Mouse (Mus musculus) CH12.LX (cell line): Measurements from ENCODE around the gene Ak9. TPM values are rescaled to one million over a fixed set of nuclear protein-coding genes. Genes with fewer than 3 reads are reported as not detected.

ENCODE experiments used
- DNase-seq: peaks from one replicate; pipeline ENCODE4 v3.0.0-alpha.2; 2013; ENCODE audit errors: extremely low read depth
- H3K27ac ChIP-seq: 2 replicates; pipeline ENCODE4 v1.5.1; 2012; ENCODE audit warnings: low read depth, mild to moderate bottlenecking, control low read depth, moderate library complexity; ENCODE audit not compliant: insufficient read depth
- H3K27me3 ChIP-seq: replicated peaks from 2 replicates; pipeline ENCODE3; 2012; ENCODE audit warnings: inconsistent platforms
- H3K36me3 ChIP-seq, 2 experiments: replicated peaks in 1 of 2; 2 replicates each; pipeline versions ENCODE3 to v1.6.1; 2012; ENCODE audit warnings: inconsistent platforms in 1 of 2, low read length in 1 of 2, mild to moderate bottlenecking in 1 of 2, mixed read lengths in 1 of 2, moderate library complexity in 1 of 2; ENCODE audit not compliant: control insufficient read depth in 1 of 2, insufficient read depth in 1 of 2
- H3K4me1 ChIP-seq, 2 experiments: 2 replicates each; pipeline ENCODE4 v1.6.1; 2012; ENCODE audit warnings: inconsistent platforms in 1 of 2, moderate library complexity in 1 of 2; ENCODE audit not compliant: insufficient read depth in 2 of 2, control insufficient read depth in 1 of 2
- H3K4me2 ChIP-seq: 2 replicates; pipeline ENCODE4 v1.6.1; 2012; ENCODE audit warnings: low read depth, mild to moderate bottlenecking, control low read depth; ENCODE audit not compliant: poor library complexity, insufficient read depth, severe bottlenecking
- H3K4me3 ChIP-seq, 3 experiments: fragments of 150-350 bp in 1 of 3; sonication (generic) in 1 of 3; replicated peaks in 1 of 3; 2 replicates each; pipeline versions ENCODE3 to v1.5.1; 2011 to 2012; ENCODE audit warnings: low read depth in 2 of 3, low read length in 2 of 3, mild to moderate bottlenecking in 2 of 3, moderate library complexity in 2 of 3, control low read depth in 1 of 3, improper control_type of control experiment in 1 of 3, inconsistent platforms in 1 of 3, mixed read lengths in 1 of 3; ENCODE audit not compliant: poor library complexity in 1 of 3
- H3K79me2 ChIP-seq: replicated peaks from 2 replicates; pipeline ENCODE4 v1.6.1; 2012; ENCODE audit warnings: mild to moderate bottlenecking, moderate library complexity; ENCODE audit not compliant: control insufficient read depth, poor library complexity, insufficient read depth, severe bottlenecking; ENCODE audit errors: extremely low read depth
- H3K9ac ChIP-seq: 2 replicates; pipeline ENCODE4 v1.6.1; 2012; ENCODE audit warnings: low read depth, mild to moderate bottlenecking, control low read depth, moderate library complexity; ENCODE audit not compliant: insufficient read depth
- H3K9me3 ChIP-seq: replicated peaks from 2 replicates; pipeline ENCODE3; 2012; ENCODE audit warnings: low read length, inconsistent platforms, mixed read lengths
- BHLHE40 ChIP-seq: IDR thresholded peaks from 2 replicates; pipeline ENCODE4 v1.6.1; 2011; ENCODE audit warnings: mild to moderate bottlenecking, low read depth, low read length, improper control_type of control experiment
- CHD1 ChIP-seq: IDR thresholded peaks from 2 replicates; pipeline ENCODE4 v1.6.1; 2012; ENCODE audit warnings: low read depth, low read length, improper control_type of control experiment, inconsistent platforms
- CHD2 ChIP-seq: IDR thresholded peaks from 2 replicates; pipeline ENCODE4 v1.6.1; 2011; ENCODE audit warnings: low read length, improper control_type of control experiment
- CTCF ChIP-seq, 2 experiments: IDR thresholded peaks in 1 of 2; conservative IDR thresholded peaks in 1 of 2; 2 replicates each; pipeline ENCODE4 v1.5.1; 2011 to 2012; ENCODE audit warnings: low read depth in 2 of 2, low read length in 2 of 2, improper control_type of control experiment in 1 of 2, inconsistent platforms in 1 of 2, mild to moderate bottlenecking in 1 of 2, moderate library complexity in 1 of 2
- E2F4 ChIP-seq: IDR thresholded peaks from 2 replicates; pipeline ENCODE4 v1.6.1; 2011; ENCODE audit warnings: low read depth, low read length, improper control_type of control experiment; ENCODE audit not compliant: insufficient replicate concordance
- GABPA ChIP-seq: IDR thresholded peaks from 2 replicates; pipeline ENCODE4 v1.6.1; 2012; ENCODE audit warnings: low read depth, low read length, improper control_type of control experiment, inconsistent platforms; ENCODE audit not compliant: insufficient replicate concordance
- HCFC1 ChIP-seq: IDR thresholded peaks from 2 replicates; pipeline ENCODE4 v1.6.1; 2012; ENCODE audit warnings: low read depth, mild to moderate bottlenecking, inconsistent platforms, low read length, improper control_type of control experiment
- IRF4 ChIP-seq: IDR thresholded peaks from 2 replicates; pipeline ENCODE4 v1.6.1; 2014; ENCODE audit warnings: low read depth, mild to moderate bottlenecking, inconsistent platforms, low read length, improper control_type of control experiment
- JUND ChIP-seq: conservative IDR thresholded peaks from 2 replicates; pipeline ENCODE4 v1.6.1; 2011; ENCODE audit warnings: low read depth, low read length, improper control_type of control experiment
- KAT2A ChIP-seq: IDR thresholded peaks from 2 replicates; pipeline ENCODE4 v1.6.1; 2012; ENCODE audit warnings: low read length, improper control_type of control experiment, inconsistent platforms; ENCODE audit not compliant: insufficient replicate concordance
- MAFK ChIP-seq: IDR thresholded peaks from 2 replicates; pipeline ENCODE4 v1.6.1; 2011; ENCODE audit warnings: low read length, improper control_type of control experiment; ENCODE audit not compliant: insufficient replicate concordance
- MAX ChIP-seq: IDR thresholded peaks from 2 replicates; pipeline ENCODE4 v1.6.1; 2011; ENCODE audit warnings: low read length, improper control_type of control experiment
- MAZ ChIP-seq: IDR thresholded peaks from 2 replicates; pipeline ENCODE4 v1.6.1; 2012; ENCODE audit warnings: low read depth, mild to moderate bottlenecking, inconsistent platforms, low read length, improper control_type of control experiment, moderate library complexity
- MEF2A ChIP-seq: IDR thresholded peaks from 2 replicates; pipeline ENCODE4 v1.6.1; 2014; ENCODE audit warnings: low read depth, mild to moderate bottlenecking, inconsistent platforms, low read length, improper control_type of control experiment, borderline replicate concordance
- MXI1 ChIP-seq: IDR thresholded peaks from 2 replicates; pipeline ENCODE4 v1.6.1; 2011; ENCODE audit warnings: mild to moderate bottlenecking, low read depth, low read length, improper control_type of control experiment
- MYC ChIP-seq: IDR thresholded peaks from 2 replicates; pipeline ENCODE4 v1.6.1; 2011; ENCODE audit warnings: low read depth, mild to moderate bottlenecking, improper control_type of control experiment, low read length
- NELFE ChIP-seq: IDR thresholded peaks from 2 replicates; pipeline ENCODE4 v1.6.1; 2011; ENCODE audit warnings: low read depth, low read length, improper control_type of control experiment
- NRF1 ChIP-seq: IDR thresholded peaks from 2 replicates; pipeline ENCODE4 v1.6.1; 2014; ENCODE audit warnings: low read depth, mild to moderate bottlenecking, inconsistent platforms, low read length, improper control_type of control experiment, moderate library complexity
- POLR2A ChIP-seq: IDR thresholded peaks from 2 replicates; pipeline ENCODE4 v1.6.1; 2011; ENCODE audit warnings: low read depth, mild to moderate bottlenecking, improper control_type of control experiment, low read length
- POLR2AphosphoS2 ChIP-seq: IDR thresholded peaks from 2 replicates; pipeline ENCODE4 v1.6.1; 2011; ENCODE audit warnings: low read depth, low read length, improper control_type of control experiment
- TBP ChIP-seq: conservative IDR thresholded peaks from 2 replicates; pipeline ENCODE4 v1.6.1; 2011; ENCODE audit warnings: low read depth, low read length, improper control_type of control experiment
- TCF12 ChIP-seq: IDR thresholded peaks from 2 replicates; pipeline ENCODE4 v1.6.1; 2014; ENCODE audit warnings: low read depth, mild to moderate bottlenecking, inconsistent platforms, low read length, improper control_type of control experiment
- USF2 ChIP-seq: conservative IDR thresholded peaks from 2 replicates; pipeline ENCODE4 v1.6.1; 2011; ENCODE audit warnings: low read depth, low read length, improper control_type of control experiment
- ZC3H11A ChIP-seq: IDR thresholded peaks from 2 replicates; pipeline ENCODE4 v1.6.1; 2012; ENCODE audit warnings: low read depth, mild to moderate bottlenecking, inconsistent platforms, low read length, improper control_type of control experiment
- ZMIZ1 ChIP-seq: IDR thresholded peaks from 2 replicates; pipeline ENCODE4 v1.6.1; 2012; ENCODE audit warnings: low read depth, mild to moderate bottlenecking, inconsistent platforms, low read length, improper control_type of control experiment
- dilution Hi-C: fragments of 300-500 bp; cut with MboI; formaldehyde crosslinking; loops from 2 replicates; pipeline ENCODE4 v1.14.3; 2020; ENCODE audit warnings: low sequenced_read_pairs; ENCODE audit not compliant: extremely low pct_unique_long_range_greater_than_20kb, extremely low pct_ligation_motif_present
- in situ Hi-C: fragments of 300-500 bp; cut with MboI; formaldehyde crosslinking; loops from 3 replicates; pipeline ENCODE4 v1.14.3; 2019; ENCODE audit warnings: low sequenced_read_pairs, low pct_ligation_motif_present, low pct_unique_long_range_greater_than_20kb, mixed read lengths
- polyA plus RNA-seq: library from polyadenylated mRNA; unstranded; fragments of >175 nt; gene quantifications from 2 replicates; pipeline ENCODE4 v1.2.1, GENCODE M21; 2012; ENCODE audit warnings: low read depth; ENCODE audit not compliant: insufficient read length
- total RNA-seq, 2 experiments: library from RNA; depleted of rRNA; stranded (reverse); fragments of 300-350 nt in 1 of 2; fragments of >200 nt in 1 of 2; gene quantifications; 2 replicates each; pipeline ENCODE4 v1.2.3; 2012 to 2014

The Ak9 gene
- total and polyA plus RNA-seq, 3 experiments: 0.04 to 0.11 (median 0.07) TPM

DNA sequence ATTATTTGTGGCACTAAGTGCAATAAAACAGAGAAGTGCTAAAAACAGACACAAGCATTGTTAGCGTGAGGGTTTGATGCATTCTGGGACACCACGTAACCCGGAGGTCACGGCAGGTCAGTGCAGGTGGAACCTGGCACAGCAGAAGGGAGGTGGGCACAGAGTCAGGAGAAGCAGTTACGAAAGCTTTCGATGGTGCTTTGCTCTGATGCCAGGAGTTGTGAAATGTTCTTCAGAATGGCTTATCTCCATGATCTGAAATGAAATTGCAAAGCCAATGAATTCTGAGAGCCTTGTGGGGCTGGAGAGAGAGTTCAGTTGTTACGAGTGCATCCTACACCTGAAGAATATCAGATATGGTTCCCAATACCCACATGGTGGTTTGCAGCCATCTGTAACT, 37.6 kb downstream of the Ak9 start:
- H3K27ac ChIP-seq: no peak overlapping the region
- no peaks in the 10 kb centered on the region for H3K36me3 ChIP-seq
- H3K4me2 ChIP-seq: no peak overlapping the region
- no peaks in the 10 kb centered on the region for H3K9me3 ChIP-seq
- no peak for DNase-seq
- no peak overlapping the region for H3K4me3 ChIP-seq
- H3K4me1 ChIP-seq: peaks cover 0 to 2% of the 10 kb centered on the region in 2 experiments; a peak in 1 of 4 replicates
- no peaks in the 10 kb centered on the region for H3K27me3 ChIP-seq
- dilution Hi-C loops: no loop called here
- no peaks in the 10 kb centered on the region for H3K79me2 ChIP-seq
- in situ Hi-C loops: no loop called here
- H3K9ac ChIP-seq: no peak overlapping the region
- TF ChIP-seq HCFC1 (no peak), JUND (no peak), NRF1 (no peak), MAZ (no peak), NELFE (no peak)

DNA sequence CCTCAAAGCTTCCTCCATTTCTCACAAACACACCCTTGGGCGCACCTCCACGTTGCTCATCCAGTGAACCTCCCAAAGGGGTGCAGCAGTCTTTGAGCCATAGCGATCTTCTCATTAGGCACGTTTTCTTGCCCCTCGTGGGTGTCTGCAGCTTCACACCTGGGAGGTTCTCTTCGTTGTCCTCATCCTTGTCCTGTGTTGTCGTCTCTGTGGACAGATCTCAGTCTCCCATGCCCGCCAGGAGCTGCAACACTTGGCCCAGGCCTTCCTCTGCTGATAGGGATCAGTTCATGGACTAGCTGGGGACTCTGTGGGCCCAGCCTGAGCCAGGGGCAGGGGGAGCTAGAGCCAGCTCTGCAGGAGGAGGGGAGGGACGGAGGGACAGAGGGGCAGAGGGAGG, 61.3 kb downstream of the Ak9 start:
- Histone ChIP-seq H3K9ac (no peak overlapping the region), H3K9me3 (no peaks in the 10 kb centered on the region)
- in situ Hi-C loops: no loop called here

DNA sequence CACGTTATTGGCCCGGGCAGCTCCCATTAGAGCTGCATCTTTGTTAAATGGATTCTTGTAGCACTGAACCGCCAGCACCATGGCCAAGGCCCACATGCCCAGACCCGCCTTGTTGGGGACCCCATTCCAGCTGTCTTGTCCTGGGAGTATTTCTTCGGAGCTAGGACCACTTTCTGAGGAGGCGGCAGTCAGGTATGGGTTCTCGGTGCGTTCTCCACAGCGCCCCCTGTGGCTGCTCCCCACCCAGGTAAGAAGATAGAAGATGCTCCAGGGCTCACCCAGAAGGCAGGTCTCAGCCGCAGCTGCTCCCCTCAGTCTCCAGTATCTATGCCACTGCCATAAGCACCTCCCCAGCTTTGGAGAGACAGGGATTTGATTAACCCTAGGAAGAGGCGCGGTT, 76.7 kb downstream of the Ak9 start:
- dilution Hi-C loops (no loop called here), in situ Hi-C loops (no loop called here)
- DNase-seq: no peak
- H3K4me3 ChIP-seq: no peak overlapping the region
- no peaks in the 10 kb centered on the region for H3K79me2 ChIP-seq
- no peaks in the 10 kb centered on the region for H3K27me3 ChIP-seq
- H3K9me3 ChIP-seq: no peaks in the 10 kb centered on the region
- H3K4me2 ChIP-seq: no peak overlapping the region
- H3K9ac ChIP-seq: no peak overlapping the region
- no peak overlapping the region for H3K27ac ChIP-seq
- H3K4me1 ChIP-seq: peaks cover 0 to 6% of the 10 kb centered on the region in 2 experiments; a peak in 1 of 4 replicates
- no peaks in the 10 kb centered on the region for H3K36me3 ChIP-seq
- TF ChIP-seq CHD2 (no peak), KAT2A (no peak), NELFE (no peak), CTCF (conservative IDR thresholded peaks at IDR 0.05 in 1 of 2, IDR thresholded peaks at IDR 0.05 in 1 of 2; ENCODE audit: low read depth in 2 of 2, low read length in 2 of 2) (peak in 1 of 2 experiments; percentile 48; a peak in 2 of 4 replicates), POLR2A (no peak), MYC (no peak), TBP (no peak)

More for the DNA sequence above, 61.3 kb downstream of the Ak9 start:
- H3K36me3 ChIP-seq: no peaks in the 10 kb centered on the region
- no peaks in the 10 kb centered on the region for H3K79me2 ChIP-seq
- H3K4me2 ChIP-seq: no peak overlapping the region
- H3K27me3 ChIP-seq: peaks cover 2% of the 10 kb centered on the region
- H3K27ac ChIP-seq: no peak overlapping the region
- peaks cover 4 to 9% of the 10 kb centered on the region in 2 experiments; a peak in 3 of 4 replicates for H3K4me1 ChIP-seq
- TF ChIP-seq MXI1 (no peak), MAFK (no peak), JUND (no peak), ZC3H11A (no peak), KAT2A (no peak), MYC (no peak), MAX (no peak), TBP (no peak), MEF2A (no peak), ZMIZ1 (no peak), IRF4 (no peak), TCF12 (no peak), GABPA (no peak), CHD1 (no peak), BHLHE40 (no peak), POLR2AphosphoS2 (no peak), E2F4 (no peak), USF2 (no peak)
- H3K4me3 ChIP-seq: no peak overlapping the region
- dilution Hi-C loops: no loop called here
- no peak for DNase-seq
